Mouse (Mus musculus) liver, embryonic 14.5 days (tissue): ENCODE measurements at regions not wholly inside any gene's neighbourhood (a gene's known extent, or its start where the extent isn't known, plus 50 kb on each side); places are given as distances from the start of the nearest gene placed in this dataset.

Experiments
- CTCF ChIP-seq: IDR thresholded peaks from 2 replicates; pipeline ENCODE4 v1.5.1; 2016; ENCODE audit warnings: antibody characterized with exemption, low read depth, control low read depth
- EP300 ChIP-seq: IDR thresholded peaks from 2 replicates; pipeline ENCODE4 v1.6.1; 2016; ENCODE audit warnings: antibody characterized with exemption, low read depth

DNA sequence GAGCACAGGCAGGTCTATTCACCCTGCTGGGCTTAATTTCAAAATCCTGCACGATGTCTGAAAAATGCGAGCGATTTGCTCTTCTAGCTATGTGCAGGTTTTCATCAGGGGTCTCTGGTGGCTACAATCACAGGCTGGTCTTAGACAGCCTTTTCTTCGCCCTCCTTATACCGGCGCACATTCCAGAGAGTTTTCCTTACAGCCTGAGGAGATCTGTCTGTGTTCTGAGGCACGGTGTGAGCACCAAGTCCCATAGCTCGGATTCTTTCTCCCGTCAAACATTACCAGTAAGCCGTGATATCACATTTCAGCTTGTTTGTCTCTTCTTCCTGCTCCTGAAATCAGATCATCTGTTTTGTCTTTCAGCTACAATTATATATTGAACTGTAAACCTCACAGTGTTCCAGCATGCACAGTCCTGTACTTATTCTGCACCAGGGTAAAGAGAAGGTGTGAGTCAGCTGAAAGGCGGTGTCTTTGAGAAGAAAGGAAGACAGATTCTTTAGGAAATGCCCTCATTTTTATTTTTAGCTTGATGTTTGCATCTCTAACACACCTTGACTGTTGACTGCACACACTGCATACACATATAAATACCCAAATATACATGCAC is 161.6 kb downstream of the Srek1 start:
- no peak for TF ChIP-seq CTCF
- TF ChIP-seq EP300 = no peak
